Mouse (Mus musculus) kidney, postnatal 0 days (tissue): Measurements from ENCODE around the gene Eef1g. TPM values are rescaled to one million over a fixed set of nuclear protein-coding genes. Genes with fewer than 3 reads are reported as not detected.

ENCODE experiments used
- ATAC-seq: fragments of 200-750 bp; cut with Nextera tagmentation; replicated peaks from 2 replicates; pipeline ENCODE4 v1.8.0; 2017; ENCODE audit warnings: low read depth, moderate number of reproducible peaks, moderate TSS enrichment, moderate library complexity; ENCODE audit not compliant: low FRiP score
- DNase-seq: peaks from one replicate; pipeline ENCODE4 v3.0.0-alpha.2; 2016; ENCODE audit warnings: low spot score
- H3K27ac ChIP-seq: fragments of 300-500 bp; sonication (generic); 2 replicates; pipeline ENCODE4 v1.5.1; 2014; ENCODE audit warnings: mild to moderate bottlenecking
- H3K27me3 ChIP-seq: fragments of 300-500 bp; sonication (generic); 2 replicates; pipeline ENCODE4 v1.6.1; 2014; ENCODE audit warnings: low read length, mixed read lengths; ENCODE audit not compliant: insufficient read depth
- H3K36me3 ChIP-seq: fragments of 300-500 bp; sonication (generic); 2 replicates; pipeline ENCODE4 v1.6.1; 2014; ENCODE audit warnings: low read length, mixed read lengths; ENCODE audit not compliant: insufficient read depth
- H3K4me1 ChIP-seq: fragments of 300-500 bp; sonication (generic); replicated peaks from 2 replicates; pipeline ENCODE4 v1.6.1; 2014; ENCODE audit warnings: antibody characterized with exemption, low read length, mixed read lengths; ENCODE audit not compliant: insufficient read depth
- H3K4me2 ChIP-seq: fragments of 300-500 bp; sonication (generic); 2 replicates; pipeline ENCODE4 v1.6.1; 2014; ENCODE audit warnings: mild to moderate bottlenecking, low read length, moderate library complexity, mixed read lengths
- H3K4me3 ChIP-seq: fragments of 300-500 bp; sonication (generic); replicated peaks from 2 replicates; pipeline ENCODE4 v1.5.1; 2014; ENCODE audit warnings: low read depth, low read length
- H3K9ac ChIP-seq: fragments of 300-500 bp; sonication (generic); 2 replicates; pipeline ENCODE4 v1.6.1; 2014; ENCODE audit warnings: low read depth, low read length
- H3K9me3 ChIP-seq: fragments of 300-500 bp; sonication (generic); replicated peaks from 2 replicates; pipeline ENCODE4 v1.6.1; 2016; ENCODE audit warnings: low read length, inconsistent platforms, mixed read lengths
- CTCF ChIP-seq: IDR thresholded peaks from 2 replicates; pipeline ENCODE4 v1.5.1; 2016; ENCODE audit warnings: antibody characterized with exemption, low read depth, mild to moderate bottlenecking, moderate library complexity
- WGBS: fragments of 180-500 bp; shearing (Covaris S2); extraction: QIAGEN DNeasy Blood & Tissue Kit; methylation state at CpG from one replicate; pipeline ENCODE4 v1.1.7; 2014; 5-methylcytosine and 5-hydroxymethylcytosine counted together
- polyA plus RNA-seq: library from polyadenylated mRNA; unstranded; fragments of >200 nt; fragmentation: Nextera tagmentation; extraction: Ambion mirVana; gene quantifications from 2 replicates; pipeline ENCODE4 v1.2.1, GENCODE M21; 2015

Gene Eef1g
- polyA plus RNA-seq, 1 experiment from 2014 or later, result 328 TPM

DNA sequence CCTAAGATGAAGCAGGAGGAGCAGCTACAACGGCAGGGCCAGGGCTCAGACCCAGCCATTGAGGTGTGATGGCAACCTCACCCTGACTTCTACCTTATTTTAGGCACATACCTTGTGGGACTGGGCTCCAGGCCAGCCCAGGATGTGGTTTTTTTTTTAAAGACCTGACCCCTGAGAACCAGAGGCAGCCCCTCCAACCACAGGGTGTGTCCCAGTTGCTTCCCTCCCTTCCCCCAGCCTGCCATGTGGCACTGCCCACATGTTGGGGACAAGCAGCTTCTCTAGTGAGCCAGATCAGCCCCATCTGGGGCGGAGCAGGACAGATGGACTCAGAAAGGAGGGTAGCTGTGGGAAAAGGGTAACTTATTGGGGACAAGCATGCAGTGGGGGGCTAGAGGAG is 40.1 kb upstream of the Eef1g start:
- Histone ChIP-seq H3K4me2 (no peak overlapping the region), H3K36me3 (peaks cover 13% of the 10 kb centered on the region), H3K27ac (no peak overlapping the region), H3K9me3 (no peaks in the 10 kb centered on the region), H3K4me1 (peaks cover 7% of the 10 kb centered on the region; the same call in 1 of the 2 replicates), H3K27me3 (no peaks in the 10 kb centered on the region), H3K9ac (no peak overlapping the region), H3K4me3 (no peak overlapping the region)
- no peak for DNase-seq
- no peak for ATAC-seq
- TF ChIP-seq CTCF, result no peak
- WGBS, result 68% methylated on average over 2 of the region's 2 CpGs

DNA sequence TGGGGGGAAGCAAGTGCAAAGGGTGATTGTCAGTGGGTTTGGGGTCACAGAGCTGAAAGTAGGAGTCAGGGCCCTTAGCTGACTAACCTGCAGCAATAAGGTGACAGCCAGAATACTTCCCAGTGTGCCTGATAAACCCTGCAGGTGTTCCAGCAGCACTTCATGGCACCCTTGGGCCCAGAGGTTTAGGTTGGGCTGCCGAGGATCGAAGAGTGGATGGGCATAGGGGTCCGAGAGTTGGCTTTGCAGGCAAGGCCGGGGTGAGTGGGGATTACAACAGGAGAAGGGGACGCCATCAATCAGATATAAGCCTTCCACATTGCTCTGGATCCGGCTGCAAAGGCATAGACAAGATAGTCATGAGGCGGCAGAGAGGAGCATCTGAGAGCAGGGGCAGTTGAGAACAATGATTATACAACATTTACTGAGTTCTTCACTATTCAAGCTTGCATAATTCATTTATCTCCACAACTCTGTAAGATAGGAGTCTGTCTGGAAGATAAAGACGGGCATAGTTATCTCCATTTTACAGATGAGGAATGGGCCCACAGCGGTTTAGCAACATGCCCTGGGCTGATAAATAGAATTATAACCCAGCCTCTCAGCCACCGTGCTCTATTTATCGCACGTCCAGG is 38.8 kb upstream of the Eef1g start:
- ATAC-seq (no peak), DNase-seq (no peak)
- Histone ChIP-seq H3K4me3 (no peak overlapping the region), H3K27ac (no peak overlapping the region), H3K4me2 (no peak overlapping the region), H3K9ac (no peak overlapping the region), H3K36me3 (peaks cover 10% of the 10 kb centered on the region), H3K4me1 (peaks cover 5% of the 10 kb centered on the region; the same call in 1 of the 2 replicates), H3K9me3 (no peaks in the 10 kb centered on the region), H3K27me3 (no peaks in the 10 kb centered on the region)
- 89% methylated on average over 12 of the region's 12 CpGs for WGBS
- TF ChIP-seq CTCF, result no peak

DNA sequence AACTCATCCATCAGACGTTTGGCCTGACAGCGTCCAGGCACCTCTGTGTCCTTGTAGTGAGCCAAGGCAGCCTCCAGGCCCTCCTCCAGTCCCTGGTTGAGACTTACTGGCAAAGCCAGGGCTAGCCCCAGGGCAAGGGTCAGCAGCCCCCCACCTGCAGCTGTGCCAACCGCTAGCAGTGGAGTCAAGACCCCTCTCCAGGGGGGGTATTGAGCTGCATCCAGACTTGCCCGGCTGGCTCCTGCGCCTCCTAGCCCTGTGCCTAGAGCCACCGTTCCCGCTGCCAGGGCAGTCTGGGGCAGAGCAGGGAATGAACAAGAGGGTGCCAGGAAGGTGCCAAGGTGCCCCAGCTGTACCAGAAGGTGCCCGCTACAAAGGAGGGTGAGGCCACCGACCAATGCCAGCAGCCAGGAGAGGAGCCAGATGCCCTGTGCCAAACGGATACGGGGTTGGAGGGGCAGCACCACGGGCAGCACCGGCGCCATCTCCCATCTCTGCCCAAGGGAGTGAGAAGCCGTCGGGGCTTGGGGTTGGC is 38.1 kb upstream of the Eef1g start:
- Histone ChIP-seq H3K4me3 (peak overlapping the region; percentile 89), H3K27me3 (no peaks in the 10 kb centered on the region), H3K4me2 (peak overlapping the region; percentile 84), H3K36me3 (peaks cover 18% of the 10 kb centered on the region), H3K27ac (peak overlapping the region; percentile 95), H3K9ac (peak overlapping the region; percentile 86), H3K9me3 (no peaks in the 10 kb centered on the region), H3K4me1 (peaks cover 5% of the 10 kb centered on the region; the same call in 1 of the 2 replicates)
- ATAC-seq (no peak), DNase-seq (no peak)
- WGBS, result 23% methylated on average over 16 of the region's 16 CpGs
- no peak for TF ChIP-seq CTCF

DNA sequence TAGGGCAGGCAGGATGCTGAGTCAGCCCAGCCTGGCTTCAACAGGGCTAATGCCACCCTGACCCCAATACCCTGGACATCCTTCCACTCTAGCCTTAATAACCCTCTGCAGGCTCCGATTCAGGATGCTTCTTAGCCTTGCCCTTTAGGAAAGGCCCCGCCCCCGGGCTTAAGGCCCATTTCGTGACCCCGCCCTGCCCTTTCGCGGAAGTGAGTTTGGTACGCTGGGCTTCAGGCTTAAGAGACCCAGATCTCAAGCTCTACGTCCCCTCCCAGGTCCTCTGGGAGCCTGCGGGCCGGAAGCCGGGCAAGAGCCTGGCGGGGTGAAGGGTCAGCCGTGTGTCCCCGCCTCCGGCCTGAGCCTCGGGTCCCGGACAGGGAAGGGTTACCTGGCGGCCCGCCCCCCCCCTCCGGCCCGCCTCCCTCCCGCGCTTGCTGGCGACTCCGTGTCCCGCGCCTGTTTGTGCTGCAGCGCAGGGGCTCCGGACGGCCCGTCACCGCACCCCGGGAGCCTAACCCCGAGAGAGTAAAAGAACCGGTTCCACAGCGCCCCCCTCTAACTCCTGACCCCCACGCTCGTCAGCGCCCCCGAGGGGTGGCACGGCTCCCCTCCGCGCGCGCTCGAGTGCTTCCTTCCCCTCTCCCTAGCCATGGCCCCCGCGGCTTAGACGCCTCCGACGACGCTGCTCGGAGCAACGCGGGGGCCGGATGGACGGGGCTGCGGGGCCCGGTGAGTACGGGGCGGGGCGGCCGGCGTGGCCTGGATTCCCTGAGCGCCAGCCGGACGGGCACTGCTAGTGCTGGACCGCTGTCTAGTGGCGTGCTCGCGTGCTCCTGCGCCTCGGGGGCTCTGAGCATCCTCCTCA is 37.4 kb upstream of the Eef1g start, which contains the start of the genes Rom1 and Eml3:
Gene Rom1 (minus strand): TSS at position 133 of the 865 bp plus-strand sequence.
Gene Eml3 (plus strand): TSS at position 329 of the 865 bp plus-strand sequence.
- TF ChIP-seq CTCF, result peak; percentile 44
- H3K4me2 ChIP-seq, result peak within 1 kb of the TSS; percentile 84
- H3K36me3 ChIP-seq, result peaks cover 23% of the 10 kb centered on the region
- peaks cover 5% of the 10 kb centered on the region; the same call in 1 of the 2 replicates for H3K4me1 ChIP-seq
- no peaks in the 10 kb centered on the region for H3K27me3 ChIP-seq
- ATAC-seq, result peak; percentile 81
- peak; percentile 89 for DNase-seq
- peak within 1 kb of the TSS; percentile 86 for H3K9ac ChIP-seq
- WGBS, result under 1% methylated on average over 67 of the region's 74 CpGs
- no peaks in the 10 kb centered on the region for H3K9me3 ChIP-seq
- peak within 1 kb of the TSS; percentile 89 for H3K4me3 ChIP-seq
- H3K27ac ChIP-seq, result peak within 1 kb of the TSS; percentile 95

DNA sequence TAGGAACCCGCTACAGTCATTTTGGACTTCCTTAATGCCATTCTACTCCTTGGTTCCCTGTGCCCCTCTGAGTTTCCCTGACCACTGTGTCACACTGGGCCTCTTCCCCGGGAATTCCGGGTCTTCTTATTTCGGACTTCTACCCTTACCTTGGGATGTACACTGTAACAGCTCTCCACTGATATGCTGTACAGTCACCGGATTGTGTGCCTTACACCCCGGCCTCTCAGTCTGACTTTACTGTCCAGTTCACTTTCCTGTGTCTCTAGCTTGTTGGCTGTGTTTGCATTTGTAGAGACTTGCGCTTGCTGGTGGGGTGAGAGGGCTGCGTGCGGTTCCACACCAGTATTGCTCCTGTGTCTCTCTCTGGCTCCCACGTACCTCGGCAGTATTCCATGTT is 36.7 kb upstream of the Eef1g start:
- Histone ChIP-seq H3K27ac (peak overlapping the region; percentile 95), H3K27me3 (no peaks in the 10 kb centered on the region), H3K36me3 (peaks cover 25% of the 10 kb centered on the region), H3K4me2 (peak overlapping the region; percentile 84), H3K4me3 (peak overlapping the region; percentile 89), H3K4me1 (peaks cover 5% of the 10 kb centered on the region; the same call in 1 of the 2 replicates), H3K9ac (peak overlapping the region; percentile 86), H3K9me3 (no peaks in the 10 kb centered on the region)
- WGBS, result 4% methylated on average over 11 of the region's 11 CpGs
- no peak for DNase-seq
- peak; percentile 29 for ATAC-seq
- TF ChIP-seq CTCF, result no peak

DNA sequence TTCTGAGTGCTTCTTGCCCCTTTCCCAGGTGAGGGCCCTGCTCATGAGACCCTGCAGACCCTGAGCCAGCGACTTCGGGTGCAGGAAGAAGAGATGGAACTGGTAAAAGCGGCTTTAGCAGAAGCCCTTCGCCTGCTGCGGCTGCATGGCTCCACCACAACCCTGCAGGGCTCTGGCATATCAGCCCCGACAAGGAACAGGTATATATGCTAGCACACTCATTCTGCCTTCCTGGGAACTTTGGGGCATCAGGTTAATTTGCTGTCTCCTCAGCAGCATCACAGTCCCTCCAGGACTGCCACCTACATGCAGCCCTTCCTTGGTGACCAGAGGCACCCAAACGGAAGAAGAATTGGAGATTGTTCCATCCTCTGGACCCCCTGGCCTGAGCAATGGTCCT is 36.1 kb upstream of the Eef1g start:
- DNase-seq, result no peak
- Histone ChIP-seq H3K27me3 (no peaks in the 10 kb centered on the region), H3K36me3 (peaks cover 25% of the 10 kb centered on the region), H3K4me1 (peaks cover 5% of the 10 kb centered on the region; the same call in 1 of the 2 replicates), H3K4me3 (peak overlapping the region; percentile 89), H3K27ac (no peak overlapping the region), H3K9ac (peak overlapping the region; percentile 86), H3K9me3 (no peaks in the 10 kb centered on the region), H3K4me2 (peak overlapping the region; percentile 84)
- ATAC-seq, result no peak
- 84% methylated on average over 7 of the region's 7 CpGs for WGBS
- no peak for TF ChIP-seq CTCF
